Mouse (Mus musculus): Measurements from ENCODE around the gene Lcor.

DNA sequence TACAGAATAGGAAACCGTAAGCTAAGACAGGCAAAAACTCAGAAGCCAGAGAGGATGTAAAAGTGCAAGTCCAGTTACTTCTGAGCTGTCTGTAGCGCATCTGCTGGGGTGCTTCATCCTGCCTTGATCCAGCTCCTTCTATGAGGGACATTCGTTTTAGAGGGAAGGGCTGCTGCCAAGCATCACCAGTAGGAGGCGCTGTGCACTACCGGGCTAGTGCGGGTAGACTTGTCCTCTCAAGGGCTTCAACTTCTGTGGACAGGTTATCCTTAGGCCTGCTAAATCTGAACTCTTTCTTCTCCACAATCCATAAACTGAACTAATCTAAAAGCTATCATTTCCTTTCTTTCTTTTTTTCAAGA lies 39.8 kb upstream of the Lcor start:
- TF ChIP-seq CTCF (IDR thresholded peaks at IDR 0.05; ENCODE audit: low read depth) (peak; percentile 98), EP300 (IDR thresholded peaks at IDR 0.05; ENCODE audit: low read depth) (no peak)

Data from liver, embryonic 14.5 days (tissue).